Mouse (Mus musculus): ENCODE measurements around the gene Nhlh2.

GRCm38 (mm10) chr3:101966825-101967558 lies 42.9 kb upstream of the Nhlh2 start:
- TF ChIP-seq CTCF (IDR thresholded peaks at IDR 0.05; ENCODE audit: borderline replicate concordance, insufficient read depth, low read length) (no peak), POLR2A (IDR thresholded peaks at IDR 0.05; ENCODE audit: low read depth, low read length) (0 out of 2 replicates have a peak, but pooled peaks have one; percentile 28)

Data from embryonic fibroblast, embryonic 13.5 days (primary cell).